Mouse (Mus musculus): ENCODE data around the gene Mtus2. TPM values are rescaled to one million over a fixed set of nuclear protein-coding genes. Genes with fewer than 3 reads are reported as not detected.

Mtus2 gene
- total RNA-seq, 1 experiment: 11.0 TPM

DNA sequence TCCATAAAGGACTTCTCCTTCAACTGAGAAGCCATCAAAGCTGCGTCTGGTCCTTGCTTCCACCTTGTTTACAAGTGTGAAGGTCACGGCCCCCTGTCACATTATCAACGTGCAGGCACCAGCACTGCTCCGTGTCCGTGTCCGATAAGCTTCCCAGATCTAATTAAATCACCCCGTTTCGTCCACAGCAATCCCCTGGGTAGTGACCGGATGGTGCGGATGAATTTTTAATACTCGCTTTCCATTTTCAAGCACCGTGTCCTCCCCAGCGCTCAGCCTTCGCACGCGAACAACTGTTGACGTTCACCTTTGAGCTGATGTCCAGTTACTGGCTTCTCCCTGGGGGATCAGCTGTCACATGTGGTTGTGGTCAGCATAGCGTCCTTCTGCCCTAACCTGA lies 276.6 kb downstream of the Mtus2 start:
- H3K9ac ChIP-seq (ENCODE audit: insufficient read depth, low read depth, low read length, poor library complexity, severe bottlenecking): no peak overlapping the region
- TF ChIP-seq HCFC1 (IDR thresholded peaks at IDR 0.05; ENCODE audit: borderline replicate concordance, insufficient read depth, low read length) (no peak), MAFK (IDR thresholded peaks at IDR 0.05; ENCODE audit: insufficient read depth, low read depth, low read length) (no peak), ZC3H11A (IDR thresholded peaks at IDR 0.05; ENCODE audit: borderline replicate concordance, low read depth, low read length) (no peak), ZNF384 (IDR thresholded peaks at IDR 0.05; ENCODE audit: low read depth, low read length) (no peak), CHD2 (IDR thresholded peaks at IDR 0.05; ENCODE audit: low read depth, low read length) (no peak)
- no peaks in the 10 kb centered on the region for H3K9me3 ChIP-seq (ENCODE audit: control insufficient read depth, insufficient read depth, low read depth, low read length)
- no peak overlapping the region for H3K4me3 ChIP-seq (ENCODE audit: insufficient read depth in 1 of 2, low read depth in 1 of 2, low read length in 2 of 2, poor library complexity in 1 of 2, severe bottlenecking in 1 of 2)
- H3K27ac ChIP-seq (ENCODE audit: insufficient read depth, low read depth, low read length, poor library complexity, severe bottlenecking): no peak overlapping the region
- in situ Hi-C loops (cut with MboI; ENCODE audit: low sequenced_read_pairs in 2 of 2, unreplicated experiment in 2 of 2): loop anchor here in 1 of 2 experiments (25.0 kb wide), 1 partner anchor 271 kb away; the partner anchor contains the start of gene Mtus2
- no peaks in the 10 kb centered on the region for H3K4me1 ChIP-seq (ENCODE audit: control insufficient read depth in 2 of 2, insufficient read depth in 2 of 2, low read length in 2 of 2, poor library complexity in 1 of 2)
- no peak for DNase-seq (ENCODE audit: low read depth, low spot score)
- H3K36me3 ChIP-seq (ENCODE audit: control insufficient read depth, insufficient read depth, low read length, poor library complexity, severe bottlenecking): no peaks in the 10 kb centered on the region

DNA sequence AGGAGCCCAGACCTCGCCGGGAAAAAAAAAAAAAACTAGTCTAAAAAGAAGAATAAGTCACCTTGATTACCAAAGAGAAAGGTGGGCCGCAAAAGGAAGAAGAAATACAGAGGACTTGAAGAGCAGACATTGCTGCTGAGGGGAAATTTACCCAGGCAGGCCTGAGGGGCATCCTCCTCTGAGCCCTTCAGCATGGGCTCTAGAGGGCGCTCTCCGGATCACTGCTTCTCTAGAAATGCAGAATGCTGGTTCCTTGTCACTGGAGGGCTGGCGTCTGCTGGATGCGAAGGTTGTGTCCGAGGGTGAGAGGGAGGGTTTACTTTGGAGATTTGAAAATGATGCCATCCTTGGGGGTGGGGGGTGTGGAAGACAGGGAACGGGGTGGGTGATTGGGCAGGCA lies 279.5 kb downstream of the Mtus2 start:
- Histone ChIP-seq H3K9me3 (ENCODE audit: control insufficient read depth, insufficient read depth, low read depth, low read length) (no peaks in the 10 kb centered on the region), H3K36me3 (ENCODE audit: control insufficient read depth, insufficient read depth, low read length, poor library complexity, severe bottlenecking) (no peaks in the 10 kb centered on the region), H3K27ac (ENCODE audit: insufficient read depth, low read depth, low read length, poor library complexity, severe bottlenecking) (no peak overlapping the region), H3K4me1 (ENCODE audit: control insufficient read depth in 2 of 2, insufficient read depth in 2 of 2, low read length in 2 of 2, poor library complexity in 1 of 2) (no peaks in the 10 kb centered on the region), H3K4me3 (ENCODE audit: insufficient read depth in 1 of 2, low read depth in 1 of 2, low read length in 2 of 2, poor library complexity in 1 of 2, severe bottlenecking in 1 of 2) (no peak overlapping the region), H3K9ac (ENCODE audit: insufficient read depth, low read depth, low read length, poor library complexity, severe bottlenecking) (no peak overlapping the region)
- DNase-seq (ENCODE audit: low read depth, low spot score): peak; percentile 28
- in situ Hi-C loops (cut with MboI; ENCODE audit: low sequenced_read_pairs in 2 of 2, unreplicated experiment in 2 of 2): loop anchor here in 1 of 2 experiments (25.0 kb wide), 1 partner anchor 274 kb away; the partner anchor contains the start of gene Mtus2
- no peak for TF ChIP-seq CHD2 (IDR thresholded peaks at IDR 0.05; ENCODE audit: low read depth, low read length)
- TF ChIP-seq ZNF384 (IDR thresholded peaks at IDR 0.05; ENCODE audit: low read depth, low read length): no peak
- no peak for TF ChIP-seq ZC3H11A (IDR thresholded peaks at IDR 0.05; ENCODE audit: borderline replicate concordance, low read depth, low read length)
- no peak for TF ChIP-seq MAFK (IDR thresholded peaks at IDR 0.05; ENCODE audit: insufficient read depth, low read depth, low read length)
- no peak for TF ChIP-seq HCFC1 (IDR thresholded peaks at IDR 0.05; ENCODE audit: borderline replicate concordance, insufficient read depth, low read length)

DNA sequence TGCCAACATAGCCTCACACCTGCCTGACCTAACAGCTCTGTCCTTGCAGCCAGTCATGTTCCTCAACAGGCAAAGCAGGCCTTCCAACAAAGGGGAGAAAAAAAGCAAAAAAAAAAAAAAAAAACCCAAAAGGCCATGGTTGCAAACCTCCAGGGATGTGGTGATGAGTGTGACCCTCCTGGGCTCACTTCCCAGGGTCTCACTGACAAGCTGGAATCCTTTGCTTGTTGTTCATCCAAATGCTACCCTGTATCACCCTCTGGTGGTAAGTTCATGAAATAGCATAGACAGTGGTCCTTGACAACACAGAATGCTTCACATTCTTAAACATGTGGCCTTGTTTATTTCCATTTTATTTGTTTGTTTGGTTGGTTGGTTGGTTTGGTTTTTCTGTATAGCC lies 281.9 kb downstream of the Mtus2 start:
- in situ Hi-C loops (cut with MboI; ENCODE audit: low sequenced_read_pairs in 2 of 2, unreplicated experiment in 2 of 2): loop anchor here in 1 of 2 experiments (25.0 kb wide), 1 partner anchor 277 kb away; the partner anchor contains the start of gene Mtus2
- Histone ChIP-seq H3K4me3 (ENCODE audit: insufficient read depth in 1 of 2, low read depth in 1 of 2, low read length in 2 of 2, poor library complexity in 1 of 2, severe bottlenecking in 1 of 2) (no peak overlapping the region), H3K9ac (ENCODE audit: insufficient read depth, low read depth, low read length, poor library complexity, severe bottlenecking) (no peak overlapping the region), H3K27ac (ENCODE audit: insufficient read depth, low read depth, low read length, poor library complexity, severe bottlenecking) (no peak overlapping the region), H3K9me3 (ENCODE audit: control insufficient read depth, insufficient read depth, low read depth, low read length) (no peaks in the 10 kb centered on the region), H3K4me1 (ENCODE audit: control insufficient read depth in 2 of 2, insufficient read depth in 2 of 2, low read length in 2 of 2, poor library complexity in 1 of 2) (no peaks in the 10 kb centered on the region), H3K36me3 (ENCODE audit: control insufficient read depth, insufficient read depth, low read length, poor library complexity, severe bottlenecking) (no peaks in the 10 kb centered on the region)
- no peak for DNase-seq (ENCODE audit: low read depth, low spot score)
- TF ChIP-seq ZC3H11A (IDR thresholded peaks at IDR 0.05; ENCODE audit: borderline replicate concordance, low read depth, low read length): peak; percentile 85
- TF ChIP-seq MAFK (IDR thresholded peaks at IDR 0.05; ENCODE audit: insufficient read depth, low read depth, low read length): no peak

GRCm38 (mm10) chr5:148239757-148240156 lies 282.6 kb downstream of the Mtus2 start:
- Histone ChIP-seq H3K9ac (ENCODE audit: insufficient read depth, low read depth, low read length, poor library complexity, severe bottlenecking) (no peak overlapping the region), H3K9me3 (ENCODE audit: control insufficient read depth, insufficient read depth, low read depth, low read length) (no peaks in the 10 kb centered on the region), H3K36me3 (ENCODE audit: control insufficient read depth, insufficient read depth, low read length, poor library complexity, severe bottlenecking) (no peaks in the 10 kb centered on the region), H3K4me3 (ENCODE audit: insufficient read depth in 1 of 2, low read depth in 1 of 2, low read length in 2 of 2, poor library complexity in 1 of 2, severe bottlenecking in 1 of 2) (no peak overlapping the region), H3K27ac (ENCODE audit: insufficient read depth, low read depth, low read length, poor library complexity, severe bottlenecking) (no peak overlapping the region), H3K4me1 (ENCODE audit: control insufficient read depth in 2 of 2, insufficient read depth in 2 of 2, low read length in 2 of 2, poor library complexity in 1 of 2) (no peaks in the 10 kb centered on the region)
- no peak for TF ChIP-seq MAFK (IDR thresholded peaks at IDR 0.05; ENCODE audit: insufficient read depth, low read depth, low read length)
- TF ChIP-seq ZNF384 (IDR thresholded peaks at IDR 0.05; ENCODE audit: low read depth, low read length): no peak
- no peak for TF ChIP-seq ZC3H11A (IDR thresholded peaks at IDR 0.05; ENCODE audit: borderline replicate concordance, low read depth, low read length)
- no peak for TF ChIP-seq HCFC1 (IDR thresholded peaks at IDR 0.05; ENCODE audit: borderline replicate concordance, insufficient read depth, low read length)
- no peak for TF ChIP-seq CHD2 (IDR thresholded peaks at IDR 0.05; ENCODE audit: low read depth, low read length)
- DNase-seq (ENCODE audit: low read depth, low spot score): no peak
- in situ Hi-C loops (cut with MboI; ENCODE audit: low sequenced_read_pairs in 2 of 2, unreplicated experiment in 2 of 2): loop anchor here in 1 of 2 experiments (10.0 to 25.0 kb wide), 2 partner anchors 165 to 277 kb away; partner anchors contain the start of gene Mtus2

DNA sequence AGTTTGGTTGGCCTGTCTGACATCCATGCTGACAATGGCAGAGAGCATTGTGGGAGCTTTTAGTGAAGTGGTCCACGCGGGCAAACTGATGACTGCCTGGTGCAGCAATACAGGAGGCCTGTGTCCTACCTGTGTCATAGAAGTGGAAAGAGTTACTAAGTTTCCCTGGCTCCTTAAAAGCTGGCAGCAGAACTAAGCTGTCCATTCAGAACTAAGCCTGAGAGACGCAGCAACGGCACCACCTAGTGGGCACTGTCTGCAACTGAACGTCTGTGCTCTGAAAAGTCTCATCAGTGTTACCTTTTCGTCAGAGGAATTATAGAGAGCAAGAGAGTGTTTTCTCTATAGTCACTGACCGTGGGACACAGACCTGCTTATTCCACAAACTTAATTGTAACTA lies 284.8 kb downstream of the Mtus2 start:
- Histone ChIP-seq H3K4me1 (ENCODE audit: control insufficient read depth in 2 of 2, insufficient read depth in 2 of 2, low read length in 2 of 2, poor library complexity in 1 of 2) (no peaks in the 10 kb centered on the region), H3K4me3 (ENCODE audit: insufficient read depth in 1 of 2, low read depth in 1 of 2, low read length in 2 of 2, poor library complexity in 1 of 2, severe bottlenecking in 1 of 2) (no peak overlapping the region), H3K36me3 (ENCODE audit: control insufficient read depth, insufficient read depth, low read length, poor library complexity, severe bottlenecking) (no peaks in the 10 kb centered on the region), H3K9me3 (ENCODE audit: control insufficient read depth, insufficient read depth, low read depth, low read length) (no peaks in the 10 kb centered on the region), H3K9ac (ENCODE audit: insufficient read depth, low read depth, low read length, poor library complexity, severe bottlenecking) (no peak overlapping the region), H3K27ac (ENCODE audit: insufficient read depth, low read depth, low read length, poor library complexity, severe bottlenecking) (no peak overlapping the region)
- DNase-seq (ENCODE audit: low read depth, low spot score): peak; percentile 64
- in situ Hi-C loops (cut with MboI; ENCODE audit: low sequenced_read_pairs in 2 of 2, unreplicated experiment in 2 of 2): loop anchor here in 1 of 2 experiments (10.0 to 25.0 kb wide), 2 partner anchors 167 to 280 kb away; partner anchors contain the start of gene Mtus2
- TF ChIP-seq ZNF384 (IDR thresholded peaks at IDR 0.05; ENCODE audit: low read depth, low read length) (no peak), ZC3H11A (IDR thresholded peaks at IDR 0.05; ENCODE audit: borderline replicate concordance, low read depth, low read length) (peak; percentile 64; the same call in 1 of the 2 replicates)
